Mouse (Mus musculus): ENCODE data around the gene Mcat. TPM values are rescaled to one million over a fixed set of nuclear protein-coding genes. Genes with fewer than 3 reads are reported as not detected.
A peak's percentile ranks its signal among the peaks of the same experiment; 100 is the strongest.

The Mcat gene
- polyA plus RNA-seq, 1 experiment from 2014 or later = 41.2 TPM

GRCm38 (mm10) chr15:83523196-83523595 lies 40.4 kb downstream of the Mcat start:
- Histone ChIP-seq H3K27me3 (ENCODE audit: insufficient read depth, low read length) (no peaks in the 10 kb centered on the region), H3K9me3 (replicated peaks; ENCODE audit: low read length) (no peaks in the 10 kb centered on the region), H3K36me3 (ENCODE audit: insufficient read depth, low read length) (no peaks in the 10 kb centered on the region), H3K9ac (ENCODE audit: low read depth, low read length) (no peak overlapping the region), H3K4me3 (replicated peaks; ENCODE audit: low read depth, low read length) (no peak overlapping the region), H3K27ac (no peak overlapping the region), H3K4me2 (ENCODE audit: low read length) (no peak overlapping the region), H3K4me1 (replicated peaks; ENCODE audit: insufficient read depth, low read length) (0 out of 2 replicates have a peak, but pooled peaks cover 10% of the 10 kb centered on the region)
- DNase-seq (ENCODE audit: low spot score) = no peak
- no peak for TF ChIP-seq CTCF (IDR thresholded peaks at IDR 0.05; ENCODE audit: low read depth)
- no peak for ATAC-seq (replicated peaks; ENCODE audit: low FRiP score, low read depth)
- WGBS = 45% methylated on average over 7 of the region's 7 CpGs

DNA sequence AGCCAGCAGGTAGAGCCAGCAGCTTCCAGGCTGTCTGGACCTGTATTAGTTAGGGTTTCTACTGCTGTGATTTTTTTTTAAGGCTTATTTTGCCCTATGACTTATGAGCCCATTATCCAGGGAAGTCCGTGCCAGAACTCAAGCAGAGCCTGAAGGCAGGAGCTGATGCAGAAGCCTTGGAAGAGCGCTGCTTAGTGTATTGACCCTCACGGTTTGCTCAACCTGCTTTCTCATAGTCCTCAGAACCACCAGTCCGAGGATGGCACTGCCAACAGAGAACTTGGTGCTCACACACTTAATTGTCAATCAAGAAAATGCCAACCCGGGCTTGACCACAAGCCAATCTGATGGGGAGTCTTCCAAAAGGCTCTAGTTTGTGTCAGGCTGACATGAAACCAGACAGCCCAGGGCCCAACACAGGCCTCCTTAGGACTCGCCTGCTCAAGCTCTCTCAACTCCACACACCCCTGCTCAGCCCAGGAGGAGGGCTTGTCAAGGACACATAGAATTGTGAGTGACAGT lies 42.7 kb downstream of the Mcat start:
- H3K9ac ChIP-seq (ENCODE audit: low read depth, low read length) = no peak overlapping the region
- 89% methylated on average over 6 of the region's 6 CpGs for WGBS
- no peaks in the 10 kb centered on the region for H3K9me3 ChIP-seq (replicated peaks; ENCODE audit: low read length)
- no peak for ATAC-seq (replicated peaks; ENCODE audit: low FRiP score, low read depth)
- no peak overlapping the region for H3K4me2 ChIP-seq (ENCODE audit: low read length)
- H3K4me3 ChIP-seq (replicated peaks; ENCODE audit: low read depth, low read length) = no peak overlapping the region
- TF ChIP-seq CTCF (IDR thresholded peaks at IDR 0.05; ENCODE audit: low read depth) = no peak
- DNase-seq (ENCODE audit: low spot score) = no peak
- H3K27ac ChIP-seq = no peak overlapping the region
- H3K36me3 ChIP-seq (ENCODE audit: insufficient read depth, low read length) = no peaks in the 10 kb centered on the region
- H3K27me3 ChIP-seq (ENCODE audit: insufficient read depth, low read length) = no peaks in the 10 kb centered on the region
- 0 out of 2 replicates have a peak, but pooled peaks cover 7% of the 10 kb centered on the region for H3K4me1 ChIP-seq (replicated peaks; ENCODE audit: insufficient read depth, low read length)

DNA sequence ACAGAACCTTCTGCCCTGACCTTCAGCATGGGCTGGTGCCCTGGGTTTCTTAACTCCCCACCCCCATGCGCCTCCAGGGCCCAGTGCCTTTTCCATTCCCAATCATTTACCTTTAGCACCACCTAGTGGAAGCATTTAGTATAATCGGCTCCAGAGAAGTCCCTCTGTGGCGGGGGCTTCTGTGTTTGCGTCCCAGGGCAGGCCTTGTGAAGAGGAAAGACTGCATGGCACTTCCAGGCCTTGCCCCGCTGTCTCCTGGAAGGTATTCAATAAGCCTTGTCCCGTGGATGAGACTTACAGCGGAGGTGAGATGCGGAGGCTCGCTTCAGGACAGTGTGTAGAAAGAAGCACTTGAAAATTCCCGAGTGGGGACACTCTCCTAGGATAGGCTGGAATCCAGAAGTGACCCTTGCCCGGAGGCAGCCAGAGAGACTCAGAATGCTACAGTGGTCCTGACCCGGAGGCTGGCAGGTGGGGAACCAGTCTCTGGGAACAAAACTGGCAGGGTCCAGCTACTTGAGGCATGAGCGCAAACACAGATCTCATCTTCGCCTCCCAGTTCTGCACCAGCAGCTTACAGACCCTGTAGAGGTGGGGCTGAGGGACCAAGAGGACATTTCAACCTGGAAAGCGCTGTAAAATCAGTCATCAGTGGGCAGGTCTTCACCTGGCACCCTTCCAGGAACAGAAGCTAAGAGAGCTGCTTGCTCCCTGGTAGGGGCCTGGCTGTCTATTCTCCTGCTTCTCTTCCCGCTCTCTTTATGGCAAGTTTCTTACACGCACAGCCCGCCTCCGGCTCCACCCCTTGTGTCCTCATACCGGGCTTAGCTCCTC lies 45.2 kb downstream of the Mcat start:
- ATAC-seq (replicated peaks; ENCODE audit: low FRiP score, low read depth) (peak; percentile 62; the same call in 1 of the 2 replicates), DNase-seq (ENCODE audit: low spot score) (peak; percentile 89)
- no peaks in the 10 kb centered on the region for H3K27me3 ChIP-seq (ENCODE audit: insufficient read depth, low read length)
- 0 out of 2 replicates have a peak, but pooled peaks cover 6% of the 10 kb centered on the region for H3K4me1 ChIP-seq (replicated peaks; ENCODE audit: insufficient read depth, low read length)
- TF ChIP-seq CTCF (IDR thresholded peaks at IDR 0.05; ENCODE audit: low read depth) = peak; percentile 88
- peak overlapping the region; percentile 32; the same call in 1 of the 2 replicates for H3K4me2 ChIP-seq (ENCODE audit: low read length)
- WGBS = 28% methylated on average over 20 of the region's 20 CpGs
- no peak overlapping the region for H3K9ac ChIP-seq (ENCODE audit: low read depth, low read length)
- H3K4me3 ChIP-seq (replicated peaks; ENCODE audit: low read depth, low read length) = no peak overlapping the region
- no peaks in the 10 kb centered on the region for H3K36me3 ChIP-seq (ENCODE audit: insufficient read depth, low read length)
- no peaks in the 10 kb centered on the region for H3K9me3 ChIP-seq (replicated peaks; ENCODE audit: low read length)
- H3K27ac ChIP-seq = no peak overlapping the region

DNA sequence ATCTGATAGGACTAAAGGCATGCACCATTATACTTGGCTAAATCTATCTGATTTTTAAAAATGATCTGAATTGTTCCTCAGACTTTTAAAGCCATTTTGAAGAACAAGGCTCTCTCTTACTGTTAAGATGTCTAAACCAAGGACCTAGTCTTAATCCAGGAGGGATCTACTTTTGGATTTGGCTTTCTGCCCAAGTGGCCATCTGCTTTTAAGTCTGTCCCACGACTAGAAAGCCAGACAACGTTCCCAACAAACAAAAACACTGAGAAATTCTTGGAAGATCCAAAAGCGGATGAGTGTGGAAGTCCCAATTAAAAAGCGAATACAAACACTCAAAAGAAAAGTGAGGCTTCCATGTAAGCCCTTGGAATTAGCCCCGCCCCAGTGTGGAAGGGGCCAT lies 48.6 kb downstream of the Mcat start:
- Histone ChIP-seq H3K4me1 (replicated peaks; ENCODE audit: insufficient read depth, low read length) (0 out of 2 replicates have a peak, but pooled peaks cover 6% of the 10 kb centered on the region), H3K9ac (ENCODE audit: low read depth, low read length) (no peak overlapping the region), H3K27me3 (ENCODE audit: insufficient read depth, low read length) (no peaks in the 10 kb centered on the region), H3K4me3 (replicated peaks; ENCODE audit: low read depth, low read length) (no peak overlapping the region), H3K27ac (no peak overlapping the region), H3K9me3 (replicated peaks; ENCODE audit: low read length) (no peaks in the 10 kb centered on the region), H3K36me3 (ENCODE audit: insufficient read depth, low read length) (no peaks in the 10 kb centered on the region), H3K4me2 (ENCODE audit: low read length) (no peak overlapping the region)
- 75% methylated on average over 5 of the region's 5 CpGs for WGBS
- ATAC-seq (replicated peaks; ENCODE audit: low FRiP score, low read depth) (no peak), DNase-seq (ENCODE audit: low spot score) (no peak)
- no peak for TF ChIP-seq CTCF (IDR thresholded peaks at IDR 0.05; ENCODE audit: low read depth)

- Histone ChIP-seq H3K9me3 (replicated peaks; ENCODE audit: low read length) (no peaks in the 10 kb centered on the region), H3K4me2 (ENCODE audit: low read length) (no peak overlapping the region), H3K4me3 (replicated peaks; ENCODE audit: low read depth, low read length) (no peak overlapping the region), H3K27me3 (ENCODE audit: insufficient read depth, low read length) (no peaks in the 10 kb centered on the region), H3K36me3 (ENCODE audit: insufficient read depth, low read length) (no peaks in the 10 kb centered on the region), H3K9ac (ENCODE audit: low read depth, low read length) (no peak overlapping the region), H3K4me1 (replicated peaks; ENCODE audit: insufficient read depth, low read length) (no peaks in the 10 kb centered on the region), H3K27ac (no peak overlapping the region)
- ATAC-seq (replicated peaks; ENCODE audit: low FRiP score, low read depth) (no peak), DNase-seq (ENCODE audit: low spot score) (no peak)
- 67% methylated on average over 13 of the region's 13 CpGs for WGBS
- no peak for TF ChIP-seq CTCF (IDR thresholded peaks at IDR 0.05; ENCODE audit: low read depth)
Measured at GRCm38 (mm10) chr15:83512489-83513281, 50.9 kb downstream of the Mcat start.

DNA sequence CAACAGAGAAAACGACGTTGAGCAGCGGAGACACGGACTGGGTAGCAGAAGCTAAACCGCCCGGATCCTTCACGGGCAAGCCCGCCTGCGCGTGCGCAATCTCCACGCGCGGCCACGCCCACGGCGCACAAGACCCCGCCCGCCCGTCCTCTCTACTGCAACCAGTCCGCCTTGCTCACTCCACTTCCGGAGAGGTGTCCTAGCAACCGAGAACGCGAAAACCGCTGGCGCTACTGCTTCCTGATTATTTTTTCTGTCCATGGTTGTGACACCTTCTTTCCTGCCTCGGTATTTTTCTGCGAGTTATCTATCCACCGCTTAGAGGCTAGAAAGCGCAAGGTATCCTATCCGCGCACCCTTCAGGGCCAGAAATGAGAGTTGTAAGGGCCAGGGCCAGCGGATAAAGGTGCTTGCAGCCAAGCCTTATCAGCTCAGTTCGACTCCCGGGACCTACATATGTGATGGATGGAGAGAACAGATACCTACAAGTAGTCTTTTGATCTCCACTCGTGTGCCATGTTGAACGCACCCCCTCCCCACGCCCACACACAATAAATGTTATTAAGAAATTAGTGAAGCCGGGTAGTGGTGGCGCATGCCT lies 52.7 kb downstream of the Mcat start, which contains the start of gene Ttll1:
TSS of gene Ttll1 (minus strand) at position 89 of the 601 bp plus-strand sequence.
- ATAC-seq (replicated peaks; ENCODE audit: low FRiP score, low read depth) = peak; percentile 89
- H3K27ac ChIP-seq = no peak within 1 kb of the TSS

More for the DNA sequence above, 52.7 kb downstream of the Mcat start, which contains the start of gene Ttll1:
- 12% methylated on average over 41 of the region's 41 CpGs for WGBS
- Histone ChIP-seq H3K27me3 (ENCODE audit: insufficient read depth, low read length) (no peaks in the 10 kb centered on the region), H3K4me2 (ENCODE audit: low read length) (peak within 1 kb of the TSS; percentile 88), H3K9ac (ENCODE audit: low read depth, low read length) (peak within 1 kb of the TSS; percentile 38; the same call in 1 of the 2 replicates), H3K36me3 (ENCODE audit: insufficient read depth, low read length) (no peaks in the 10 kb centered on the region), H3K4me1 (replicated peaks; ENCODE audit: insufficient read depth, low read length) (no peaks in the 10 kb centered on the region), H3K9me3 (replicated peaks; ENCODE audit: low read length) (no peaks in the 10 kb centered on the region), H3K4me3 (replicated peaks; ENCODE audit: low read depth, low read length) (peak within 1 kb of the TSS; percentile 40)
- peak; percentile 95 for DNase-seq (ENCODE audit: low spot score)
- no peak for TF ChIP-seq CTCF (IDR thresholded peaks at IDR 0.05; ENCODE audit: low read depth)

All from kidney, postnatal 0 days (tissue).